Mouse (Mus musculus): ENCODE measurements at regions not wholly inside any gene's neighbourhood (a gene's known extent, or its start where the extent isn't known, plus 50 kb on each side); places are given as distances from the start of the nearest gene placed in this dataset.

DNA sequence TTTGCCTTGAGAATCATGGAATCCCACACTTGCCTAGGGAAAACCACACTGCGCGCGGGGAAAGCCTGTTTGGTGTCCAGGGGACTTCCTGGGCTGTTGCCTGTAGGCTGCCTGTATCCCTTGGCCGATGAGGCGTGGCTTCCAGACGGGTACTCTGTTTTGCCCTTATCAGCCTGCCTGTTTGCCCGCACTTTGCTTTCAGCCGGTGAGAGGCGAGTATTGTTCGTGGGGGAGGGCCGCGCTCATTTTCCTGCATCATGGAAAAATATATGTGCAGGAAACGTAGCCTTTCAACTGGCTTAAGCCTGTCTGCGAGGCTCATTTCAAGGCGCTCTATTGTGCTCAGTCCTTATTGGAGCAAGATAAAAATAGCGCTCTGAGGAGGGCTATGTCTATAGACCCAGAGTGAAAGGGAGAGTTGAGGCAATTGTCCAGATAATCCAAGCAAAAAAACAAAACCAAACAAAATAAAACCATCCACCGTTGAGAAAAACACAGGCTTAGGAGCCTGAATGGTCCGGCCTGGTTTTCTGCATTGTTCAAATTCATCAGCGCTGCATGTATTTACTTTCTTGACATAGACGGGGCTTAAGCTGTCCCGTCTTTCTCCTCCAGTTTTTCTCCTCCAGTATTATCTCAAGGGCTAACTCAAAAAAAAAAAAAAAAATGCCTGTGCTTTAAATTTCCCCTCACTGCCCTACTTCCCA lies 67.9 kb downstream of the Klf5 start:
- no peak for DNase-seq (ENCODE audit: low spot score in 2 of 2)

GRCm38 (mm10) chr14:99366996-99367555 lies 68.6 kb downstream of the Klf5 start:
- DNase-seq (ENCODE audit: low spot score in 2 of 2), result no peak

GRCm38 (mm10) chr14:99369366-99369765 lies 70.9 kb downstream of the Klf5 start:
- DNase-seq (ENCODE audit: low spot score in 2 of 2), result no peak

GRCm38 (mm10) chr14:99373682-99374081 lies 75.2 kb downstream of the Klf5 start:
- DNase-seq (ENCODE audit: low spot score in 2 of 2), result no peak

GRCm38 (mm10) chr14:99375040-99375610 lies 76.6 kb downstream of the Klf5 start:
- DNase-seq (ENCODE audit: low spot score in 2 of 2), result no peak

DNA sequence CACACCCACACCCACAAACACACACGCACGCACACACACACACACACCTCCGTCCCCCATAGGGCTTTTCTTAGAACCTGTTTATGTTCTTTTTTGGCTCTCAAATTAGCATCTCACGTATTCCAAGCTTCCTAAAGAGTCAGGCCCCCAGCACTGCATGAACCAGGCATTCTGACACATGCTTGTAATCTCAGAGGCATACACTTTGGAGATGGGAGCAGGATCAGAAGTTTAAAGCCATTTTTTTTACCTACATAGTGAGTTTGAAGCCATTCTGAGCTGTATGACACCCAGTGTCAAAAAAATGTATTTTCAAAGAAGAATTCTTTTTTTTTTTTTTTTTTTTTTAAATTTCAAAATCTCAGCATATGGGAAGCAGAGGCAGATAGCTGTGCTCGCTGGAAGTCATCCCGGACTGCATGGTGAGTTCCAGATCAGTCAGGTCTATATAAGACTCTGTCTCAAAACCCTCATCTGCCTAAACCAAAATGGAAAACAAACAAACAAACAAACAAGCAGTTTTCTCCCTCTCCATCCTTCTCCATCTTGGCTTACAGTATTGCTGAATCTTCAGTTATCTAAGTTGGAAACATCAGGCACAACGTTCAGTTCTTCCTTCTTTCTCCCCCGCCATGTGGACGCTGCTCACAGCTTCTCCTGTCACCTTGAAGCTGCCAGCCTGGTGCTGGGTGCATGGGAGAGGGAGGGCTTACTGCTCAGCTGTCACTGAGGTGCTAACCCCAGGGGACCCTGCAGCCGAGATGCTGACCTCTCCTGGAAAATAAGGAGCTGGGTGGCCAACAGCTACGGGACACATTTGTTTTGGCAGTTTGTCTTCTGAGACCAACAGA lies 78.4 kb downstream of the Klf5 start:
- no peak for DNase-seq (ENCODE audit: low spot score in 2 of 2)

- no peak for DNase-seq (ENCODE audit: low spot score in 2 of 2)
Observed at GRCm38 (mm10) chr14:99381262-99382017, 82.9 kb downstream of the Klf5 start.

DNA sequence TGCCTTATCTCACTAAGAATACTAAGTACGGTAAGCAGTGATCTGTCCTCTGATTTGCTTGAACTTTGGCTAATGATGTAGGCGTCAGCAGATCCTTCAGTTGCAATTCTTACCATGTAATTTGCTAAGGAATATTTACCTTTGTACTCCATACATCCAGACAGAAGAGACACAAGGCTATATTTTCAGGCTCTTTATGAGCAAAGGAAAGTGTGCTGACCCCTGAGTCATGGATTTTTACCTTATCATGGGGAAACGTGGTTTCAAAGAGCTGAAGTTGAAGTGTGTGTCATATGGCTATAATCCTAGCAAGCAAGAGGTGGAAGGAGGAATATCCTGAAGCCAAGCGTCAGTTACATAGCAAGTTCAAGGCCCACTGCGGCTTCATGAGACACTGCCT lies 83.6 kb downstream of the Klf5 start:
- DNase-seq (ENCODE audit: low spot score in 2 of 2), result no peak

DNA sequence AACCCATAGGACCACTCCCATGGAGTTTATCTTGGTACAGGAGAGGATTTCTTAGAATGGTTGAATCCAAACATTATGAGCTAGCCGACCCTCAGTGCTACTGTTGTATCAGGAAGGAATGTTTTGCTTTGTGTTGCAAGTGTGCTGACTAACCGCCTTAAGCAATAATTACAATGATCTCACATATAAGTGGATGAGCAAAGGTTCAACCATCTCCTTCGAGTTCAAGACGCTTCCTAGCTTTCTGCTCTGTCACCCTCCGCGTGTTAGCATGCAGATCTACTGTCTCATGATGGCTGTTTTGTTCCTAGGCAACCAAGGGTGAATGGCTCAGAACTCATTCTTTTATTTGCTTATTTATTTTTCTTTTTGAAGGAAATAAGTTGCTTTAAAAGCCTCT lies 84.7 kb downstream of the Klf5 start:
- DNase-seq (ENCODE audit: low spot score in 2 of 2), result no peak

DNA sequence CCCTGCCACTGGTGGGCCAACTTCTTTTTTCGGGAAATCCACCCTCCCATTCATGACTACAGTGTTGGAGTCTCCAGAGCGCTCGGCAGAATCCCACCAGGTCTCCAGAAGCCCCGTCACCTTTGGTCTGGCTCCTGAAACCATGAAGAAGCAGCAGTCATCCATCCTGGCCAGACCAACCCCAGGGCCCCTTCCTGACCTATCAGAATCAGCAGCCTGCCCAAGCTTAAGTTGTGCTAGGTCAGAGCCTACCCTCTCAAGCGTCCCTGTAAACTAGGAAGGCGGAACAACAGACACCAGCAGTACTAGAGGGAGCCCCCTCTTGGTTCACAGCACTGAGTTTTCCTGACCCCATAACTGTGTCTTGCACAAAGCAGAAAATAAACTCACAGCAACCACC lies 89.1 kb downstream of the Klf5 start:
- DNase-seq (ENCODE audit: low spot score in 2 of 2), result no peak

GRCm38 (mm10) chr14:99389306-99389705 lies 90.8 kb downstream of the Klf5 start:
- no peak for DNase-seq (ENCODE audit: low spot score in 2 of 2)

DNA sequence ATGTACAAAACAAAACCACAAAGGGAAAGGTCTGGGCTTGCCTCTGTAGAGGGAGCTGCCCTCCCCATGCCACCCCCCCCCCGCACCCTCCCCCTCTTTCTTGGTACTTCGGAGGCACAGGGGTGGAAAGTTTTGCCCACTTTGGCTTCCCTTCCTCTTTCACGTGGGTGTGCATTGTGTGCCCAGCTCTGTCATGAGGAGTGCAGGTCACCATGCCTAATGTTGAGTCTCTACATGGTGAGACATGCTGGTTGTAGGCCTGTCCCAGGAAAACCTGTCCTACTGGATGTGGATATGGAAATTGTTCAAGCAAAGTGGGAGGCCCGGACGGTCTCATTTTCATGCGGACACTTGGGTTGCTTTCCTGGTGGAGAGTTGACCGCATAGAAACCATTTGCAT lies 93.2 kb downstream of the Klf5 start:
- DNase-seq (ENCODE audit: low spot score in 2 of 2), result no peak

DNA sequence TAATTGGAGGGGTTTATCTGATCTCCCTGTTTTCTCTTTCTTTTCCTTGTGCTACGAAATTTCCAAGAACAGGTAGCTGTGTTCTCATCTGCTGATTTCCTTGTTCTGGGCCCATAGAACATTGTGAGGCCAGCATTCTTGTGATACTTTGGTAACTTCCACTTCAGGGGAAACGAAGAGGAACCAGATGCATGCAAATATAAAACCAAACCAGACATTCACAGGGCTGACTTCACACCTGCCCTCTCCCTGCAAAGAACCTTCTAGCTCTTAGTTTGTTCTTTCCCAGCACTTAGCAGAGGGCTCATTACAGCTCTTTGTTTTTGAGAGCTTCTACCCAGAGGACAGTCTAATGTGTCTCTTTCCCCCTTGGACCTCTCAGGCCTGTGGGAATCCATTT lies 94.3 kb downstream of the Klf5 start:
- DNase-seq (ENCODE audit: low spot score in 2 of 2), result no peak

DNA sequence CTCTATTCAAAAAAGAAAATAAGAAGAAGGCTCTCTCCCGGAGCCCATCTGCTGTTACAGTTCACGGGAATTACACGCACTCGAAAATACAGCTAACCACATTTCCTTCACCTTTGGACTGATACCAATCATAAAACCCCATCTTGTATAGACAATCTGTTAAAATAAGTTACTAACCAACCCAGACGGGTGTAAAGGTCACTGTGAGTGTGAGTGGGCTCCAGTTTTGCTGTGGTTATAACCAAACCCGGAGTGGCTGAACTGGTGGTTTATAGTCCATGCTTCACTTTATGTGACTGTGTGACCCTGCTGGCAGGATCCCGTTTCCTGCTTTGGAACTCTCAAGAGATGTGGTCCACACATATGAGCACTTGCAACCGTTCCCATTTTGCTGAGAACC lies 95.1 kb downstream of the Klf5 start:
- DNase-seq (ENCODE audit: low spot score in 2 of 2), result no peak

GRCm38 (mm10) chr14:99403155-99403726 lies 104.8 kb downstream of the Klf5 start:
- no peak for DNase-seq (ENCODE audit: low spot score in 2 of 2)

GRCm38 (mm10) chr14:99405228-99405627 lies 106.7 kb downstream of the Klf5 start:
- DNase-seq (ENCODE audit: low spot score in 2 of 2), result no peak

DNA sequence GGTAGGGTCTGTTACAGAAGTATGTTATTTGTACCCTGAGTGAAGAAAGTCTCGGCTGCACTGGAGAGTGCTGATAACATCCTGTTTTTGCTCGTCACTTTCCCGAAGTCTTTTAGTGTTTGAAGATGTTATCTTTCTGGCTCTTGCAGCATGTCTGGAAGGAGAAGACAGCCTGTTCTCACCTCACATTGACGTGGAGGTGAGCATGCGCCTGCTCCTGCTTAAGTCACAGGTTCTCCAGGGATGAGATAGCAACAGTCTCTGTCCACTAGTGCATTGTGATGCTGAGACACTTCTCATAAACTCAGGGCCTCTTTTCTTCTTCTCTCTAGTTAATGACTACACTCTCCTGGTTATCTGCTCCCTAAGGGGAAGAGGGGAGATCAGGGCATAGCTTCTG lies 113.3 kb downstream of the Klf5 start:
- no peak for DNase-seq (ENCODE audit: low spot score in 2 of 2)

- DNase-seq (ENCODE audit: low spot score in 2 of 2), result no peak
Observed at GRCm38 (mm10) chr14:99416169-99416568, 117.7 kb downstream of the Klf5 start.

GRCm38 (mm10) chr14:99418970-99419369 lies 120.5 kb downstream of the Klf5 start:
- DNase-seq (ENCODE audit: low spot score in 2 of 2), result no peak

DNA sequence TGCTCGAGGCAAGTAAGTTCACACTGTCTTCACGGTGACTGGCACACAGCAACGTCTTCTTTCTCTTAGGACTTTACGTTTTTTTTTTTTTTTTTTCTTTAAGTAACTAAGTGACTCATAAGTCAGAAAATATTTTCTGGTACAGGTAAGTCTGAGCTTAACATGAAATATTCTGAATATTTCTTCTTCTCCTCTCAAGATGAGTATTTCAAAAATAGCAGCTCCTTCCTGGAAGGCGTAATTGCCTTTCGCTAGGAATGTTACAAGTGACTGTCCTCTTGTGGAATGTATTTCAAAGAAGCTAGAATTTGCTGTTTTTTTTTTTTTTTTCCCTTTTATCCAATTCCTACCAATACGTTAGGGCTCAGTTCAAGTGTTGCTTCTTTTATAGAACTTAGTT lies 124.8 kb downstream of the Klf5 start:
- DNase-seq (ENCODE audit: low spot score in 2 of 2), result no peak

GRCm38 (mm10) chr14:99427049-99427448 lies 128.6 kb downstream of the Klf5 start:
- DNase-seq (ENCODE audit: low spot score in 2 of 2), result no peak
